Mouse (Mus musculus) R1 (cell line): ENCODE measurements around the gene Swsap1.

Source experiments
- DNase-seq: peaks from one replicate; pipeline ENCODE4 v3.0.0-alpha.2; 2018; ENCODE audit warnings: low read depth, low spot score

Swsap1 gene

GRCm38 (mm10) chr9:21962416-21963059 is 7.0 kb downstream of the Swsap1 start:
- DNase-seq: peak; percentile 85

- no peak for DNase-seq
Measured at GRCm38 (mm10) chr9:21963417-21963816, 7.9 kb downstream of the Swsap1 start, which contains the start of gene Epor. Gene Epor, minus strand, starts transcription at chr9:21963506.

- DNase-seq: no peak
Measured at GRCm38 (mm10) chr9:21968883-21969282, 13.3 kb downstream of the Swsap1 start.

GRCm38 (mm10) chr9:21969304-21969703 is 13.7 kb downstream of the Swsap1 start:
- no peak for DNase-seq

GRCm38 (mm10) chr9:21976626-21977175 is 21.1 kb downstream of the Swsap1 start:
- no peak for DNase-seq

GRCm38 (mm10) chr9:21977331-21977730 is 21.8 kb downstream of the Swsap1 start:
- no peak for DNase-seq

- DNase-seq: peak; percentile 49
Measured at GRCm38 (mm10) chr9:21977972-21978371, 22.4 kb downstream of the Swsap1 start.

GRCm38 (mm10) chr9:21978398-21979128 is 23.0 kb downstream of the Swsap1 start:
- DNase-seq: peak; percentile 62

- no peak for DNase-seq
Measured at GRCm38 (mm10) chr9:21983911-21984310, 28.4 kb downstream of the Swsap1 start.

GRCm38 (mm10) chr9:21987592-21988342 is 32.2 kb downstream of the Swsap1 start:
- peak; percentile 28 for DNase-seq

GRCm38 (mm10) chr9:21988421-21989101 is 33.0 kb downstream of the Swsap1 start:
- peak; percentile 24 for DNase-seq

GRCm38 (mm10) chr9:21989230-21990110 is 33.9 kb downstream of the Swsap1 start, which contains the start of gene Rgl3:
Gene Rgl3, minus strand, starts transcription at chr9:21989446.
- DNase-seq: no peak

- no peak for DNase-seq
Measured at GRCm38 (mm10) chr9:21992227-21992626, 36.7 kb downstream of the Swsap1 start.

GRCm38 (mm10) chr9:21996178-21996867 is 40.8 kb downstream of the Swsap1 start:
- no peak for DNase-seq

- no peak for DNase-seq
Measured at GRCm38 (mm10) chr9:22000296-22000695, 44.7 kb downstream of the Swsap1 start.

GRCm38 (mm10) chr9:22001633-22002032 is 46.1 kb downstream of the Swsap1 start:
- peak; percentile 34 for DNase-seq

GRCm38 (mm10) chr9:22002194-22003162 is 46.9 kb downstream of the Swsap1 start, which contains the start of the genes Ccdc151 and Prkcsh:
Gene Ccdc151, minus strand, starts transcription at chr9:22002634.
Gene Prkcsh, plus strand, starts transcription at chr9:22002806.
- peak; percentile 100 for DNase-seq

- DNase-seq: no peak
Measured at GRCm38 (mm10) chr9:22003163-22003554, 47.6 kb downstream of the Swsap1 start.
